20 mouse cellular contexts compared by ENCODE assay signal in genomic region chr3:85184916-85185315, GRCm38 (mm10).
"Had no signal": no experiment of that assay in that cellular context is flagged by ENCODE, and none has a peak within 500 bp of the region (broad histone marks: within the 10 kb centered on the region; RNA-seq: fewer than 3 reads in every experiment).

No protein-coding gene starts in this region.

- H3K36me3 ChIP-seq: liver, embryonic 12.5 days; liver, embryonic 15.5 days; lung, embryonic 15.5 days; midbrain, embryonic 10.5 days; midbrain, embryonic 13.5 days; neural tube, embryonic 13.5 days; stomach, embryonic 15.5 days had no signal

- H3K27ac ChIP-seq: hindbrain, postnatal 0 days; kidney, postnatal 0 days; liver, embryonic 12.5 days; liver, embryonic 15.5 days; lung, embryonic 15.5 days; midbrain, embryonic 13.5 days; neural tube, embryonic 13.5 days; stomach, embryonic 15.5 days had no signal

- H3K4me3 ChIP-seq: liver, embryonic 12.5 days; liver, embryonic 15.5 days; lung, embryonic 15.5 days; megakaryocyte, embryonic 14.5 days; midbrain, embryonic 10.5 days; midbrain, embryonic 13.5 days; myocyte; neural tube, embryonic 13.5 days; stomach, embryonic 15.5 days had no signal

- H3K27me3 ChIP-seq: liver, embryonic 12.5 days; liver, embryonic 15.5 days; lung, embryonic 15.5 days; megakaryocyte, embryonic 14.5 days; neural tube, embryonic 13.5 days; stomach, embryonic 15.5 days had no signal

- H3K4me1 ChIP-seq: liver, embryonic 15.5 days had no signal

- DNase-seq: kidney, adult 8-10 months; left cerebral cortex, postnatal 4 days; lung, adult 18-20 months; lung, postnatal 10 days; lung, postnatal 36 days; retina, postnatal 1 day; right cerebral cortex, postnatal 25 days; spleen, adult 18-20 months; thymus, postnatal 25 days had no signal

- H3K9ac ChIP-seq: liver, embryonic 12.5 days; liver, embryonic 15.5 days; lung, embryonic 15.5 days; midbrain, embryonic 13.5 days; stomach, embryonic 15.5 days had no signal
